Mouse (Mus musculus) testis, adult 2 months (tissue): ENCODE measurements around the gene Lrrc28.

Experiments
- CTCF ChIP-seq: fragments of 200-500 bp; IDR thresholded peaks from 2 replicates; pipeline ENCODE4 v1.5.1; 2012; ENCODE audit warnings: low read depth, mild to moderate bottlenecking, inconsistent platforms, low read length, moderate library complexity; ENCODE audit not compliant: control insufficient read depth, insufficient read depth, insufficient replicate concordance
- POLR2A ChIP-seq: fragments of 200-500 bp; IDR thresholded peaks from 2 replicates; pipeline ENCODE4 v1.6.1; 2012; ENCODE audit warnings: low read depth, mild to moderate bottlenecking, inconsistent platforms, low read length, moderate library complexity; ENCODE audit not compliant: control insufficient read depth

DNA sequence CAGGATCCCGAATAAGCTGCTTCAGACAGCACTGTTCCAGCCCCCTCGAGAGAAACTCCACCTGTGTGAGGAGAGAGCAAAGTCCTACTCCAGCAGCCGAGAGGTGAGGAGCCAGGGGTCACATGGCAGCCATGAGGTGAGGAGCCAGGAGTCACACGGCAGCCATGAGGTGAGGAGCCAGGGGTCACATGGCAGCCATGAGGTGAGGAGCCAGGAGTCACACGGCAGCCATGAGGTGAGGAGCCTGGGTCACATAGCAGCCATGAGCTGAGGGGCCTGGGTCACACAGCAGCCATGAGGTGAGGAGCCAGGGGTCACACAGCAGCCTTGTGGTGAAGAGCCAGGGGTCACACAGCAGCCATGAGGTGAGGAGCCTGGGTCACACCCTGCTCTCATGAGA is 17.4 kb upstream of the Lrrc28 start:
- no peak for TF ChIP-seq CTCF
- no peak for TF ChIP-seq POLR2A
